Mouse (Mus musculus) cerebellum, postnatal 36 days (tissue): ENCODE measurements around the gene Slc9a3r2.
"Not testable (repeated sequence)": the region's sequence is repeated elsewhere in the genome, so short reads cannot be mapped to it uniquely, and the experiment has no call there.

Experiments
- DNase-seq, 2 experiments: peaks; one replicate each; pipeline ENCODE4 v3.0.0; 2021 to 2022; ENCODE audit warnings: mixed read lengths in 2 of 2

Gene Slc9a3r2

GRCm38 (mm10) chr17:24667011-24667410 is 16.9 kb upstream of the Slc9a3r2 start:
- DNase-seq, result not testable (repeated sequence)

- DNase-seq, result no peak
Observed at GRCm38 (mm10) chr17:24658017-24658758, 8.1 kb upstream of the Slc9a3r2 start, which contains the start of gene Npw. Npw (minus strand) TSS chr17:24658457.

DNA sequence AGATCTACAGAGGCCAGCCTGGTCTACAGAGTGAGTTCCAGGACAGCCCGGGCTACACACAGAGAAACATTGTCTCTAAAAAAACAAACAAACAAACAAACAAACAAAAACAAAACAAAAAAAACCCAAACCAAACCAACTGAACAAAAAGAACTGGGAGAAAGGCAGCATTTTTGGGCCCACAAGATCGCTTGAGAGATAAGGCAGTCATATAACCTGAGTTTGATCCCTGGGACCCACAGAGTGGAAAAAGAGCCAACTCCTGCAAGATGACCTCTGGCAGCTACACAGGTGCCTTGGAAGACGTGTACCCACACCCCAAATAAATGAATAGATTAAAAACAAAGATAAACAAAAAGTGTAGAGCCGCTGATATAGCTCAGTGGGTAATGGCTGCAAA is 4.8 kb upstream of the Slc9a3r2 start:
- DNase-seq, result no peak

GRCm38 (mm10) chr17:24653967-24654710 is 4.0 kb upstream of the Slc9a3r2 start:
- DNase-seq, result peak; percentile 77 to 80

DNA sequence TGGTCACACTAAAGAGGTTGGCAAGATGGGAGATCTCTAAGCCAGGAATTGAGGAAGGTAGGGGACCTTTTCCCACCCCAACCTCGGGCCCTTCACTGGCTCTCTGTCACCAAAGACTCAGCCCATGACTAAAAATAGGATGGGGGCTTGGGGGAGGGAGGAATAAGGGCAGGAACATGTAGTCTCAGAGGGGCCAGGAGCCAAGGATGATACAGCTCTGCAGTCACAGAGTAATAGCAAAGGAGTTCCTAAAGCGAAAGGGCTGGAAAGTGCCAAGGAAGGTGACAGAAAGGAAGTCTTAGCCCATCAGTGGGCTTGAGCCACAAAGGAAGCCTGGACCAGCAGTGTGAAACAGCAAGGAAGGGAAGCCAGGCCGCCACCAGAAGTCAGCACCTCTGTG is 1.7 kb upstream of the Slc9a3r2 start:
- no peak for DNase-seq

DNA sequence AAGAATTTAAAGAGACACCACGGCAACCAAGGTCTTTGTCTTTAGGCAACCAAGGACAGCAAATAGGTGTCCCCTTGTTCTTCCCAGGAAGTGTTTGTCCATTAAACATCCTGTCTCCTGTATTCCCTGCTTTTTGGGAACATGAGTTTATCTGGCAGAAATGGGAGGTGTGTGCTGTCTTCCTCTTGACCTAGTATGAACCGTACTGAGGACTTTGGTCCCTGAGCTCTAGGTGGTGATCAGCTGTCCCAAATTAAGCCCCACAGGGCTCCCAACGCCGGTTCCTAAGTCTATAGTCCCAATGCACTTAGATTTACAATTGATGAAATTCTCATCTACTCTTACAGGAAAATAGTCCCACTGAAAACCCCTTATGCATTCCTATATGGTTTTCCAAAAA is 639 bp upstream of the Slc9a3r2 start:
- DNase-seq, result no peak

- DNase-seq, result peak; percentile 68 to 72
Observed at GRCm38 (mm10) chr17:24649581-24650069, 502 bp downstream of the Slc9a3r2 start.

DNA sequence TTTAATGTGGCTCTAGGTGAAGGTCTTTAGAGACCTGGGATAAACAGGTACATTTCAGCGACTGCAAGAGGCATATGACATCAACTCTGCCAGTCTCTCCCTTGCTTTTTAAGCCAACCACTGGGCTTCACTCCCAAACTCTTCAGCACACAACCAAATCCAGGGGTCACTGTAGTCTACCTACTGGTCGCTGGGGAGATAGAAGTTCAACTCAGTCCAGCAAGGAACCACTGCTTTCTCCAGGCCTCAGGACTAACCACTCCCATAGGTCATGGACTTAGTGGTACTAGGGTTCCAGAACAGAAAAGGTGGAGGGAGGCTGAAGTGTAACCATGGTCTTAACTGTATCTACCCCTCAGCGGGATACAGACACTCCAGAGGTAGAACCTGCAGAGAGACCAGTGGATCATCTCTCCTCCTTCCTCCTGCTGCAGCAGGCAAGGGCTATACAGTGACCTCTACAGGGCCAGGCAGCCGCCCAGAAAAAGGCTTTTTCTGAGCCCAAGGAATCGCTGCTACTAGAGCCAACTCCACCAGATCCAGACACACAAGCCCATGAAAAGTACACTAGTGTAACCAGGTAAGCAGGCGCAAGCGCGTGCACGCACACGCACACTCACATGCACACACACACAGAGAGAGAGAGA is 1.3 kb downstream of the Slc9a3r2 start:
- DNase-seq, result peak; percentile 51 to 56

DNA sequence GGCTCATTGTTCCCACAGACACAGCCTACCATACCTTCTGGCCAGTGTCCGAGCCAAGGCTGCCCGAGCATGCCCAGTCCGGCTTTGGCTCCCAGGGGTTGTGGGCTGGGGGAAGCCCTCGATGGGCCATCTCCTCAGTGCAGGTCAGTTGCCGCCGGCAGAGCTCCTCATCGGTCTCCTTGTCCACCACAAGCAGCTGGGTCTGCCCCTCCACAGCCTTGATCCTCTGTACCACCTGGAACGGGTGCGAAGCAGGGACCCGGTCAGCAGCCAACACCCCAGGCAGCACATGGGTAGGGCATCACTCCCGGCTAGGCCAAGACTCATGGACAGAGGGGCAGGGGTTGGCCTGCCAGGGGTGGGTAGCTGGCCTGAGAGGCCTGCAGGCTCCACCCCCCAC is 2.6 kb downstream of the Slc9a3r2 start:
- DNase-seq, result peak in 1 of 2 experiments; percentile 39

GRCm38 (mm10) chr17:24646381-24646780 is 3.7 kb downstream of the Slc9a3r2 start:
- no peak for DNase-seq

- no peak for DNase-seq
Observed at GRCm38 (mm10) chr17:24645916-24646315, 4.2 kb downstream of the Slc9a3r2 start.

DNA sequence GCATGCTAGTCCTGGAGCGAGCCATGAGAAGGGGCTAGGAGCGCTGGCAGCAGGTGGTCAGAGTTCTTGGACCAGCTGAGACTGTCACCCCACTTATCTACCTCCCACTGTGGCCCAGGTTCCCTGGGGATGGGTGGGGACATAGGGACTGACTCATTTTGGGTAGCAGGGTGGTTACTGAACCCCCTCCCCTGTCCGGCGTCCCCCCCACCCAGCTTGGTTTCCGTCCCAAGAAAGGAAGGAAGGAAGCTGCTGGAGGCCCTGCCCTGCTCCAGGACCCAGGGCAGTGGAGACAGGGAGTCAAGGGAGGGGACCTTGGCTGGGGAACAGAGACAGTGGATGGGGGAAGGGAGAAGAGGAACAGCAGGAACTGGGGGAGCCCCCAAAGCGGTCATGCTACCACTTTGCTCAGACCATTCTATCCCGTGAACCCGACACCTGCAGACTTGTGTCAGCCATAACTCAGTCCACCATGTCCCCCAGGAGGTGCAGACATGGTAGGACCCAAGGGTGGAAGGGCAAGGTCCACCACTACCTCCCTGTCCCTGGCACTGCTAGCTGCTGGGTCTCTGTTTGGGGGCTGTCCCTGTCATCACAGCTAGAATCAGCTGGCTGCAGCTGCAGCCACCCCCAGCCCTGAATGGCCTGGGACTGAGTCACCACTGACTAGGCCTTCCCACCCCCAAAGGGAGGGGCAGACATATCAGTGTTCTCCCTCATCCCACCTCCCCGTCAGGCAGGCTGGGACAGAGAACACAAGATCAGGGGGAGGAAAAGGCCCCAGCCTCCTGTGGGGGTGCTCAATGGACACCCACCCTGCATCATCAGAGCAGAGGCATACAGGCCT is 5.0 kb downstream of the Slc9a3r2 start:
- DNase-seq, result no peak

DNA sequence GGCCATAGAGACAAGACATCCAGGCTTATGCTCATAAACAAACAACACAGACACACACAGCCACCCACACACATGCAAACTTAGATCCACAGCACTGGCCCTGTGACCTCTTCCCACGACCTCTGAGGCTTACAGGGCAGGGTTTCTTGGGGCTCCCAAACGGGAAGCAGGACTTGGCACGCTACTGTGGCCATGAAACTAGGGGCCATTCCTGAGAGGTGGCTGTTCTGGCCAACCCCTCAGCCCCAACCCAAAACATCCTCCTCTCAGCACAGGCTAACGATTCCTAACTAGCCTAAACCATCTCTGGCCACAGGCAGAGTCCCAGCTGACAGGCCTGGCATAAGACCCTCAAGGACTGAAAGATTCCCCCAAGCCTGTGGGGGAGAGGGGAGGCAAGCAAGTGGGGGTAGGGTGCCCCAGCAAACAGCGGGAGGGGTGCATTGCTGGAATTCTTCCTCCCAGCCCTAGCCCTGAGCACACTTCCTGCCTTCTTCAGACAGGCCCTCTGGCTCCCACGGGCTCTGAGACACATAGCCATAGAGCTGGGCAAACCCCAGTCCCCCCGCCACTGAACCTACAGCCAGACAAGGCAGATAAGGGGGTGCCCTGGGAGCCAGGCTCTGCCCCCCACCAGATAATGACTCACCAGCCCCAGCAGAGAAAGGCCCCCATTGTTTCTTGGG is 6.0 kb downstream of the Slc9a3r2 start:
- no peak for DNase-seq

GRCm38 (mm10) chr17:24642791-24643343 is 7.3 kb downstream of the Slc9a3r2 start:
- no peak for DNase-seq

DNA sequence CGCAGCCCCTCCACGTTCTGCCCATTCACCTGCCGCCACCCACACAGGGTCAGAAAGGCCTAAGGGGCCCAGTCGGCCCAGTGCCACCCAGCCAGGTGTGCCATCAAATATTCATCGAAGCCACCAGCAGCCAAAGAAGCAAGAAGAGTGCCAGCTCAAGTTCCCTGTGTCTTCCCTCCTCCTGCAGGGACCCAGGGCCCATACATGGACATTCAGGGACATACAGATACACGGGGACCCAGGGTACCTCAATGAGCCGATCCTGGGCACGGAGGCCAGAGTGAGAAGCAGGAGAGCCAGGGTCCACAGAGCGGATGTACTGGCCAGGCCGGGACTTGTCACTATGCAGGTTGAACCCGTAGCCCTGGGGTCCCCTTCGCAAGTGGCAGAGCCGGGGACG is 8.2 kb downstream of the Slc9a3r2 start:
- DNase-seq, result no peak

DNA sequence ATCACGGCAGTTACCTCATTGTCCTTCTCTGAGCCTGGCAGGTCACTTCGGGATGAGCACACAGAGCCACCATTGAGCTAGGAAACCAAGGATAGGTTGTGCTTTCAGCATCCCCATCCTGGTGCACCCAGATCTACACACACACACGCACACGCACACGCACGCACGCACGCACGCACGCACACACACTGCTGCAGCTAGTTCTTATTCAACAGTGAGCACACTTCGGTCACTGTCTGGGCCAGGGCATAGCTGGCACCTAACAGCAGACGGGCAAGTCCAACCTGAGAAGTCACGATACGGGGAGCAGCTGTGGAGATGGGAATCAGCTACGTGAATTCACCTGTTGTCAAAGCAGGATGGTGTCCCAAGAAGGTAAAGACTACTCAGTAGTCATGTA is 9.5 kb downstream of the Slc9a3r2 start:
- no peak for DNase-seq

DNA sequence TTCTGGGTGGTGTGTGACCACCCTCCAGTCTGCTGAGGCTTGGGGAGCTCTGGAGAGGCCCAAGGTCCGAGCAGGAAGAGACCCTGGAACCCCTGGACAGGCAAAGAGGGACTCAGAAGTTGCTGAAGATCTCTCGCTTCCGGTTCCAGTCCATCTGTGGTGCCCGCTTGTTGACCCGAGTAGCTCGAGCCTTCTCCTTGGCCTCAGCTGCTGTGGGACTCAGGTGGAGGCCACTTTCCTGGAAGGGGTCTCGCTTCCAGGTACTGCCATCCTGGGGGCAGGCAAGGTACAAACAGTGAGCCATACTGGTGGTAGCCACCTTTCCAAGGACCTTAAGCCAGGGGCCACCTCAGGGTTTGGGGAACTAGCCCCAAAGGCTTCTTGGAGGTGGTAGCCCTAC is 10.0 kb downstream of the Slc9a3r2 start:
- DNase-seq, result no peak

DNA sequence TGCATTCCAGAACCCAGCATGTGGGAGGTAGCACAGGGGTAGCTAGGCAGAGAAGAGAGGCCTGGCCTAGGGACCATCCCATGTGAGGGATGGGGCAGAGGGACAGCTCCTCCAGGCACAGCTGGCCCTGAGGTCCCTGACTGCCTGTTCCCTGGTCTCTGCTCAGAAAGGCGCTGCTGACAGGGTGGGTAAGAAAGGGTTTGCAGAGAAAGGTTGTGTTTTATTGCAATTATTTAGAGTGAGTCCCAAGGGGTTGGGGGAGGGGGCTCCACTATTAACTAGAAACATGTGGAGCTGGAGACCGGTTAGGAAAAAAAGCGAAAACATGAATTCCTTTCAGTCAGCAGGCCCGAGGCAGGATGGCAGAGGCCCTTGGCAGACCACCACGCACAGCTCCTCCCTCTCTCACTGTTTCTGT is 10.5 kb downstream of the Slc9a3r2 start:
- DNase-seq, result no peak

DNA sequence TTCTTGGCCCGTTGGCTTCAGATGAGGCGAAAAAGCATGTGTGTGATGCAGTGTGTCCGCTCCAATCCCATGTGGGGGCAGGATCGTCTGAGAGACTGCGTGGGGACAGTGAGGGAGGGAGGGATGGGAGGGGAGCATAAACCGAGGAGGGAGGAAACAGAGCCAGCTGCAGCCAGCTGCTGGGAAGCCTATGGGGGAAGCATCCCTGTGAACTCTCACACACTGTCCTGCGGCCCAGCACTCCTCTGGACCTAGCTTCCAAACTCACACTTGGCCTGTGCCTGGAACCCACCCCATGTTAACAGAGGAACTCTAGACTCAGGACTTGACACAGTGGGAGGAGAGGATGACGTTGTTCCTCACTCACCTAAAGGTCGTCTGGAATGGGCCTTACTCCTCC is 11.3 kb downstream of the Slc9a3r2 start:
- no peak for DNase-seq

GRCm38 (mm10) chr17:24638214-24638613 is 11.9 kb downstream of the Slc9a3r2 start:
- no peak for DNase-seq

DNA sequence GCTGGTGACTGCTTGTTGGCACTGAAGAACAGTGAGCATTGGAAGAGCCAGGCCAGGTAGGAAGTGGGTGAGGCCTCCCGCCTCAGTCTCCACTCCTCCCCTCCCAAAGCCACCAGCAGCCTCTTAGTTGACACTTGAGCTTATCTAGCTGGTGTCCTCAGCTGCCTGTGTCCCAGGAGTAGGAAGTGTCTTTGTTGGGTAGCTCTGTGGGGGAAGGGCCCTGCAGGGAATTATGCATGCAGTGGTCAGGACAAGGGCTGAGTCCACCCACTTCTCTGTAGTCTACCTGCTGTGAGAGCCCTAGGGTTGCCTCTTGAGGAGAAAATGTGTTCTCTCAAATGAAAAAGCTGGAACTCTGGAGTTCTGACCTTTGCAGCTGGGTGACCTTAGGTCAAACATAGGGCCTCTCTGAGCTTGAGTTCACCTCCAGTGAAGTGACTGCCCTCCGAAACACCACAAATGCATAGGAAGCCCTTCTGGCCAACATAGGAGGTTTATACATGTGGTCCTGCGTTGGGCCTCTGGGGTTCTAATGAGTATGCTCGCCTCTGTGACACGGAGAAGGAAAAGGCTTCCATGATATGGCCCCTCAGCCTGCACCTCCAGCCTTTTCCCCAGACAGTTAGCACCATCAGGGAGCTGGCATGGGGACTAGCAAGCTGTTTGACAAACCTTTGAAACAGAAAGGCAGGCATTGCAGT is 13.2 kb downstream of the Slc9a3r2 start:
- DNase-seq, result no peak
